Mouse (Mus musculus): ENCODE measurements around the gene Tnfrsf25.
A peak's percentile ranks its signal among the peaks of the same experiment; 100 is the strongest.

Tnfrsf25 gene

DNA sequence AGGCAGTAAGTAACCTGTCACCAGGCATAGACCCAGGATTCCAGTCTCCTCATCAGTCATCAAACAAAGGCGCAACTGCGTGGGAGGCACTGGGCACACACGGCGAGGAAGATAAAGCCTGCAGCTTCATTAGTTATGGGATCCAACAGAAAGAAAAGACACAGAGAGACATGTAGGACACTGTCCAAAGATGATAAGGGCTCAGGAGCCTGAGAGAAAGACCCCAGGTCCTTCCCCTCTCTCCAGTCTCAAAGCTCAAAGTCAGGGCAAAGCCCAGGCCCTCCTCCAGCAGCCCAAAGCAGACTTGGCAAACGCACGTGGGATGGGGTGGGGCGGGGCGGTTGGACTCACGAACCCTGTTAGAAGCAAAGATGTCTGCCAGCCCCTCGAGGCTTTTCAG, 29.7 kb downstream of the Tnfrsf25 start:
- DNase-seq (ENCODE audit: low spot score), result no peak

DNA sequence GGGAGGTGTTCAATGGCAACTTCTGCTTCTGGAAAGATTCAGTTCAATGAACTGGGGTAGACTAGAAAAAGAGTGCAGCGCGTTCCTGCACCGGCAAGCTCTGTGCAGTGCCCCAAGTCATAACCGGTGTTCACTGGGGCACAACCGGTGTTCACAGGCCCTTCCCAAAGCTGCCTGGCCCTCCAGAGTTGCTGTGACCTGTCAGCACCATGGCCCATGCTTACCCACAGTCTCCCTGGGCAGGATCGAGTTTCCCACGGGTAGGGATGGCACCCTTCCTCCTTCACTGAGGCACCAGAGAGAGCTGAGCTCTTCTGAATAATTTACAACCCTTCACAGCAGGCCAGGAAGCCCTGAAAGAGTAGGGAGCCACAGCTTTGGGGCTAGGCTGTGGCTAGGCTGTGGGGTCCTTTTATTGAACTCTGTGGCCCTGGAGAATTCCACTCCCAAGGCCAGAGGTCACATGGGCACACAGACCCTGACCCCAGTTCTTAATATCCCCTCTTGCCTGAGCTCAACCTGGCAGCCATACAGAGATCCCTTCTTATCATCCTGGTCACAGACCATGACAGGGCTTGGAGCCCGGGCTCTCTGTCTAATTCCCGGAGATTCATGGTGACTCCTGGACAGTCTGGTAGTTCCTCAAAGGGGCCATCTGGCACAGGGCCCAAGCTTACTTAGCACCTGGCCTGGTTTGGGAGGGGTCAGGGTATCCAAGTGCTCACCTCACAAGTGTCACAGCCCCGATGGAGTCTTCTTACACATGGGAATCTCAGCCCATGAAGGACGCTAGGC, 30.5 kb downstream of the Tnfrsf25 start:
- no peak for DNase-seq (ENCODE audit: low spot score)

- no peak for DNase-seq (ENCODE audit: low spot score)
Measured at GRCm38 (mm10) chr4:152150546-152150945, 34.8 kb downstream of the Tnfrsf25 start.

GRCm38 (mm10) chr4:152151451-152151965, 35.8 kb downstream of the Tnfrsf25 start:
- no peak for DNase-seq (ENCODE audit: low spot score)

- peak; percentile 43 for DNase-seq (ENCODE audit: low spot score)
Measured at GRCm38 (mm10) chr4:152151966-152152544, 36.3 kb downstream of the Tnfrsf25 start, which contains the start of gene Espn. Espn (minus strand) TSS chr4:152152371.

DNA sequence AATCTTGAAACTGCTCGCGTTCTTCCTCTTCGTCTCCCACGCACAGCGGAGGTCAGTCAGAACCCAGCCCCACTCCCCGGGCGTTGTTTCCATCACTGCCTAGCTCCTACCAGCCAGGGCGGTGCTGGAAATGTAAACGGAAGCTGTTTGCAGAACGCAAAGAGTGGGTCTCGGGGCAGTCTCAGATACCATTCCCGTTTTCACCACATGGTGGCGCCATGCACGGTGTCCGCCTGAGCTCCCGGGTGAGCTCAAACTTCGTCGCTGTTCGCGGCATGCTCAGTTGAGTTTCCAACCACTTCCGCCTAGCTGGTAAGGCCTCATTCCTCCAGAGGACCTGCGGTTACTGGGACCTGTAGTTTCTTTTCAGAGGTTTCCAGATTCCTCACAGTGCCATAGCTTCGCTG, 38.0 kb downstream of the Tnfrsf25 start:
- peak; percentile 83 for DNase-seq (ENCODE audit: low spot score)

GRCm38 (mm10) chr4:152155019-152155418, 39.3 kb downstream of the Tnfrsf25 start:
- DNase-seq (ENCODE audit: low spot score), result no peak

DNA sequence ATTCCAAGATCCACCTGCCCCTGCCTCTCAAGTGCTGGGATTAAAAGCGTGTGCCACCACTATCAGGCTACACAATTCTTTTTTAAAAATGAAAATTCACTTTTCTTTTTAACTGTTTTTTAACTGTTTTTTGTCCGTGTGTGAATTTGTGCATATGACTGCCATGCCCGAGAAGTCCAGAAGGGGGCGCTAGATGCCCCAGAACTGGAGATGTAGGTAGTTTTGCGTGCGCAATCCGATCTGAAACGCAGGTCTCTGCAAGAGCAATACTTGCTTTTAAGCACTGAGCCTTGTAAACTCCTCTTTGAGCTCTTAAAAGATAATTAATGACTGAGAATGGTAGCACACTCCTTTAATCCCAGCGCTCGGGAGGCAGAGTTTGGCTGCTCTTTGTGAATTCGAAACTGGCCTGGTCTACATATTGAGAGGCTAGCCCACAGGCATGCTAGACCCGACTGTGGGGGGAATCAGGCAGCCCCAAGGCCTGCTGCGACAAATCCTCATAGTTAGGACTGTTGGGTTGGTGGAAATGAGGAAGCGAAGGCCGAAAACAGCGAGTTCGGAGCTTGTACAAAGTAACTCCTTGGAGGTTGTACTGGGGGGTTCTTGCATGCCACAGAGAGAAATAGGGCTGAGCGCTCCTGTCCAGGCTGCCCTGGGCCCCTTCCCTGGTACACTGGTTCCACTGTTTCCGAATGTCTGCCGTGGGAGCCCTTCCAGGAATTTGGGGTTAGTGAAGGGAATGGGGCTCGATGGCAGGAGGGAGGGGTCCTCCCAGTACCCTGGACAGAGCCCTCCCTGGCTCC, 42.2 kb downstream of the Tnfrsf25 start:
- no peak for DNase-seq (ENCODE audit: low spot score)

GRCm38 (mm10) chr4:152158585-152159284, 43.0 kb downstream of the Tnfrsf25 start, which contains the start of gene Hes2:
Hes2 (plus strand) TSS chr4:152158867.
- DNase-seq (ENCODE audit: low spot score), result no peak

DNA sequence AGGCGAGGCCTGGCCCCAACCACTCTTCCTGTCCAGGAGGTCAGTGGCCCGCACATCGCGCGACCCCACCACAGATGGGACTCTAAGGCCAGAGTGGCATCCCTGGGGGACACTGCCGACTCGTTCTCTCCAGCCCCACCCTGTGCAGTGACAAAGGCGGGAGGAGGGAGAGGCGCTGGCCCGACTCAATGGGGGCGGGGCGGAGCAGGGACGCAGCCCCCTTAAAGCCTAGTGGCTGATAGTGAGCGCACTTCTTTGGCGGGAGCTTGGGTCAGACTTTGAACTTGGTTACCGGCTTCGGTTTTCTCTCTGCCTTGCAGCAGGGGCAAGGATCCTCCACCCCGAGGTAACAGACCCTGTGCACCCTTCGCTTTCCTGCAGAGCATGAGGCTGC, 43.5 kb downstream of the Tnfrsf25 start:
- no peak for DNase-seq (ENCODE audit: low spot score)

DNA sequence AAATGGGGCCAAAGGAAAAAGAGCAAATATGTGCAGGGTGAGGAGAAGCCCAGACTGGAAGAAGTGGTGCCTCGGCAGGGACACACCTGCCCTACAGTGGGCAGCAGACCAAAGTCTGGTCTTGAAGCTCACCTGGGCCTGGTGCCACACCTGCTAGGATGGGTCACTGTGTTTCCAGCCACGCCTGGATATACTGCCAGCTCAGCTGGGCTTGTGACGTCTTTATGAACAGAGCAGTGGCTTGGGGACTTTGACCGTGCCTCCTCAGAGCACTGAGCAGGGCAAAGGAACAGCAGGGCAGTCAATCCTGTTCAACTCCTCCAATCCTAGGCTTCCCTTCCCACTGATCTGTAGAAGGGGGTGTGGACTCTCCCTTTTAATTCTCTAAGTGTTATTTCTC, 45.0 kb downstream of the Tnfrsf25 start:
- no peak for DNase-seq (ENCODE audit: low spot score)

DNA sequence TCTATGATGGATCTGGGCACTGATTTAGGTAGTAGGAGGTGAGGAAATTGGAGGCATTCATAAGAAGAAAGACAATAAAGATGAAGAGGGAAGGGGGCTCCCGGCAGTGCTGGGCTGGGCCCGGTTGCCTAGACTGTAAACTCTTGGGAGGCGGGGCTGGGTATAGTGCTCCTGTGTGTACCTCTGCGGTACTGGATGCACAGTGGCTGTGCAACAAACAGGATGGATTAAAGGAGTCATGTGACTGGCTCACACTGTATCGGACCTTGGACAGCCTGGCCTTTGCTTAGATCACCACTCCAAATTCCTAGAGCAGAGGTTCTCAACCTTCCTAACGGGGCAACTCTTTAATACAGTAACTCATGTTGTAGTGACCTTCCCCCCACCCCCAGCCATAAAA, 45.9 kb downstream of the Tnfrsf25 start:
- no peak for DNase-seq (ENCODE audit: low spot score)

- DNase-seq (ENCODE audit: low spot score), result no peak
Measured at GRCm38 (mm10) chr4:152162748-152163147, 47.0 kb downstream of the Tnfrsf25 start.

DNA sequence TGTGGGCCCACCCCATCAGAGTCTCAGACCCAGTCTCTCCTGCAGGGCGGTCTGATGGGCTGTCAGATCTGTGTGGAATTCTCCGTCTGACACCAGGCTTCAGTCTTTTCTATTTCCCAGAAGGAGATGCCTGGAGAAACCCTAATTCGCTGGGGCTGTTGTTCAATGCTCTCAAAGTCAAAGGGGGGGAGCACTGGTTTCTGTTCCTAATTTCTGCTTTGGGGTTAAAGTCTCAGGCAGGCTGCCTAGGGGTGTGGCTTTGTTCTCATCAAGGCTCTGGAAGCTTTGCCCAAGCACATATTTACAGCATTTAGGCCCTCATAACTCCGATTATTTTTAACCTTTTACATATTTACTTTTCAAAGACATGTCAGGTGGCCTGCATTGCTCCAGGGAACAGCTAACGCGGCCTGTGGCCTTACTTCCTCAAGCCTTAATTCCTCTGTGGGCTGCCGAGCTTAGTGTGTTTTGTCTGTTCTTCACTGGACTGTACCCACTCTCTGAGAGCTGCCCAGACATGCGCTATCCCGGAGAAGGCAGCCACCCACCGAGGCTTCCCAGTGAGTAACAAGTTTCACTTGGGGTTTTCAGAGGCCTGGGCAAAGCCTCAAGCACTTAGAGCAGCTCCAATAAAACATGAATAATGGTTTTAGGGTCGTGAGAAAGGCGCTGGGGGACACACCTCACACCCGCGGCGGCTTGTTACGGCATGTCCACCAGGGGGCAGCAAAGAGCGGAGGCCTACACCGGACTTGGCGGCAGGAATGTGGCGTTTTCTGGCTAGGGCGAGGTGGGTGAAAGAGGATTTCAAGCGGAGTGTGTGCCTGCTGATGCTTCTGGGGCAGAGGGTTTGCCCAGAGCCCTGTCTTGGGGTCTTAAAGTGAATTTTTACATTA, 49.5 kb downstream of the Tnfrsf25 start:
- peak; percentile 76 for DNase-seq (ENCODE audit: low spot score)

GRCm38 (mm10) chr4:152168052-152168451, 52.3 kb downstream of the Tnfrsf25 start:
- no peak for DNase-seq (ENCODE audit: low spot score)

DNA sequence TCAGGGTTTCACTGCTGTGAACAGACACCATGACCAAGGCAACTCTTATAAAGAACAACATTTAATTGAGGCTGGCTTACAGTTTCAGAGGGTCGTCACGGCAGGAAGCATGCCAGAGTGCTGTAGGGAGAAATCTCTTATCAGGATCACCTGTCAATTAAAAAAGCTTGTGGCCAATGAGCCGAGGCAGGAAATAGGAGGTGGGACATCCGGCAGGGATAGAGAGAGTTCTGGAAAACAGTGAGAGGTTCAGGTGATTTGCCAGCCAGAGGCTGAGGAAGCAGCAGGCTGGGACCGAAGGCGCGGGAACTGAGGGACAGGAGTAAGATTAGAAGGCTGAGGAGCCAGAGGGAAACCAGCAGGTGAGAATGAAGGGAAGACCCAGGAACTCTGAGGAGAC, 53.4 kb downstream of the Tnfrsf25 start:
- DNase-seq (ENCODE audit: low spot score), result no peak
